Mouse (Mus musculus): ENCODE results near the gene Slc2a9. TPM values are rescaled to one million over a fixed set of nuclear protein-coding genes. Genes with fewer than 3 reads are reported as not detected.
"Not testable (repeated sequence)": the region's sequence is repeated elsewhere in the genome, so short reads cannot be mapped to it uniquely, and the experiment has no call there.

The Slc2a9 gene
- total RNA-seq, 2 experiments from 2014 or later: 1.1 to 1.6 TPM

DNA sequence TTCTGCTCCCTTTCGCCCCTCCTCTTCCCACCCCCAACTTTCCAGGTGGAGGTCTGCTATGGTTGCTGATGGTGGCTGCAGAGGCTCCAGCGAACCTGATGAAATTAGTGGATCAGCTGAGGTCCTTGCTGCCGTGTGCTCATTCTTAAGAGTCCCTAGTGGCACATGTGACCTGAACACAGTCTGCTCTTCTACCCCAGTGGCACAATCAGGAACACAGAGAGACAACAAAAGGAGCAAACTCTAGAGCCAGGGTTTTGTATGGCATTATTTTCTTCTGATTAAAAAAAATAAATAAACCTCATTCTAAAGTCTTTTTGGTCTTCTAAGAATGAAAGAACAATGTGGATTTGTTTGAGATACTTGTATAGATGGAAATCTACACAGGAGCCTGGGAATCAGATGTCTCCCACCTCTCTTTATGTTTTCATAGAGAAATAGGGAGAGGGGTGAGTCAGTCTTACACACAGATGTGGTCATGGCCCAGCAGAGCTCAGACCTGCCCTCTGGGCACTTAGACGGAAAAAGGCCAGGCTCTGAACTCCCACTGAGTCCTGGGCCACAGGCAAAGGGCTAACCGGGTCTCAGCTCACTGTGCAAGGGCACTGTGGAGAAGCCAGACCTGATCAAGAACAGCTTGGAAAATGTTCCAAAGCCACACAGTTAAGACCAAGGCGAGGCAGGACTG is 1.9 kb upstream of the Slc2a9 start:
- no peak for DNase-seq (ENCODE audit: low spot score)
- intact Hi-C loops (cut with DNase I): no loop called here

DNA sequence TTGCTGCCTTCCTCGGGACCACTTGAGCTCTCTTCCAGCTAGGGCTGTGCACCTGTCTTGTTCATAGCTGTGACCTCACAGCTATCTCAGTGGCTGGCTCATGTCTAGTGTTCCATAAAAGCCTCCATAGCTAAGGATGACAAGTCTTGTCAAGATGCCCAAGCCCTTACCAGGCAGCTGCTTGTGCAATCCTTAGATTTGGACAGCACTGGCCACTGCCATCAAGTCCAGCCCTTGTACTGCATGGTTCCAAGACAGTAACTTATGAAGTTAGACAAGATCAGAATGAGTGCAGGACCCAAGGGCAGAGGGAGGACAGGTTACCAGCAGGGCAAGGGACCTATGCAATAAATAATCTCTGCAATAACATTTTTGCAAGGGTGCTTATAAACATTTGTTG is 1.2 kb upstream of the Slc2a9 start:
- no peak for DNase-seq (ENCODE audit: low spot score)

GRCm38 (mm10) chr5:38500043-38500442 is 2.9 kb downstream of the Slc2a9 start:
- intact Hi-C loops (cut with DNase I): no loop called here
- DNase-seq (ENCODE audit: low spot score): no peak

More for the DNA sequence above, 1.2 kb upstream of the Slc2a9 start:
- intact Hi-C loops (cut with DNase I): no loop called here

GRCm38 (mm10) chr5:38499316-38499811 is 3.6 kb downstream of the Slc2a9 start:
- no peak for DNase-seq (ENCODE audit: low spot score)
- intact Hi-C loops (cut with DNase I): no loop called here

DNA sequence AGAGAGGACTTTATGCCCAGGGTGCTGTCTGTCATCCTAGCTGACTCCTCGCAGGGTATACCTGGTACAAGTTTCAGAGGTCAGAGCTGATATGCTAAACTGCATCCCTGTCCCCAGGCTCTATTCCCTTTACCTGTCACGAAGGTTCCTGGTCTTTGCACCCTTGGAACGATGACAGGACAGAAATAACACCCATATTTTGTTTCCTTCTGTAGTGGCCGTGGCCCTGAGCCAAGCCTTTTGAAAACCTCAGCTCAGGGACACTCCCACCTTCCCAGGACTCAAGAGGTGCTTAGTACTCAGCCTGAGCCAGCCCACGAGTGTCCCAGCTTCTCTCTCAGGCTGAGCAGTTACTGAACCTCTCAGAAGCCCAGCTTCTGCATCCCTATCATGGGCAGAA is 4.5 kb downstream of the Slc2a9 start:
- DNase-seq (ENCODE audit: low spot score): no peak
- intact Hi-C loops (cut with DNase I): no loop called here

DNA sequence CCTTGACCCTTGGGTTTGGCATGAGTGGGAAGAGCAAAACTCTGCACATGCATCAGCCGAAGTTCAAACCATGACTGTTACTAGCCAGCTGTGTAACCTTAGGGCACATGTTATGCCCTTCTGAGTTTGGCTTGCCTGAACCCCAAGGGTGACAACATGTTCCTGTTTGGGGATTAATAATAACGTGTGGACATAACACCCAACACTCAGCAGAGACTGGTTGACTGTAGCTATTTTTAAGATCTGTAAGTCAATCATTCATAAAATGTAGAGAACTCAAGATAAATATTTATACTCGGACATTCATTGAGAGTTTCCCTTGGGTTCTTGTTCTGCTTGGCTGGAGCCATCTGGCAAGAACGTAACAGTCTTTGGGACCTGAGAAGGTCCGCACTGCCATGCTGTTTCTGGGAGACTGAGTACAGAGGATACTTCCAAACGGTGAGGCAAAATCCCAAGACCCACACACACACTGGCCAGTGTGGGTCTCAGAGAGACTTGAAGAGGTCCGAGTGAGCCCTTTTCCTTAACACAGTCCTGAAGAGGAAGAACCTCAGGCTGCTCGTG is 6.4 kb downstream of the Slc2a9 start:
- intact Hi-C loops (cut with DNase I): no loop called here

GRCm38 (mm10) chr5:38493890-38494289 is 9.1 kb downstream of the Slc2a9 start:
- intact Hi-C loops (cut with DNase I): no loop called here

More for the DNA sequence above, 6.4 kb downstream of the Slc2a9 start:
- DNase-seq (ENCODE audit: low spot score): no peak

GRCm38 (mm10) chr5:38491763-38492162 is 11.2 kb downstream of the Slc2a9 start:
- no peak for DNase-seq (ENCODE audit: low spot score)
- intact Hi-C loops (cut with DNase I): no loop called here

More at GRCm38 (mm10) chr5:38493890-38494289, 9.1 kb downstream of the Slc2a9 start:
- DNase-seq (ENCODE audit: low spot score): no peak

DNA sequence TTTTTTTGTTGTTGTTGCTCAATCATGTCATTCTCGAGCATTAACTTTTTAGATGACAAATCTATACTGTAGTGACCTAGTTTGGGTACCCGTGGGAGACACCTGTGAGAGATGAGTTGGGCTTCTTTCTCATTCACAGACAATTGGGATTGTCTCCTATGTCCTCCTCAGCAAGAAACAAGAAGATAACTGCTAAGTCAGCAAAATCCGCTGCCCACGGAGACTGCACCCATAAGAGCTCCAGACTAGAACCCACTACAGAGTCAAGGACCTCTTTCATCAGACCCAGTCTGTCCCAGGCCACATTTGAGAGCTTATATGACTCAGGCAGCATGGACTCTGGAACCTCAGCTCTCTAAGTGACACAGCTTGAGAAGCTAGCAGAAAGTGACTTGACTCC is 13.2 kb downstream of the Slc2a9 start:
- no peak for DNase-seq (ENCODE audit: low spot score)
- intact Hi-C loops (cut with DNase I): no loop called here

GRCm38 (mm10) chr5:38488673-38489615 is 14.0 kb downstream of the Slc2a9 start:
- intact Hi-C loops (cut with DNase I): no loop called here

GRCm38 (mm10) chr5:38488026-38488425 is 14.9 kb downstream of the Slc2a9 start:
- DNase-seq (ENCODE audit: low spot score): no peak
- intact Hi-C loops (cut with DNase I): no loop called here

More at GRCm38 (mm10) chr5:38488673-38489615, 14.0 kb downstream of the Slc2a9 start:
- no peak for DNase-seq (ENCODE audit: low spot score)

GRCm38 (mm10) chr5:38487247-38487646 is 15.7 kb downstream of the Slc2a9 start:
- intact Hi-C loops (cut with DNase I): no loop called here

DNA sequence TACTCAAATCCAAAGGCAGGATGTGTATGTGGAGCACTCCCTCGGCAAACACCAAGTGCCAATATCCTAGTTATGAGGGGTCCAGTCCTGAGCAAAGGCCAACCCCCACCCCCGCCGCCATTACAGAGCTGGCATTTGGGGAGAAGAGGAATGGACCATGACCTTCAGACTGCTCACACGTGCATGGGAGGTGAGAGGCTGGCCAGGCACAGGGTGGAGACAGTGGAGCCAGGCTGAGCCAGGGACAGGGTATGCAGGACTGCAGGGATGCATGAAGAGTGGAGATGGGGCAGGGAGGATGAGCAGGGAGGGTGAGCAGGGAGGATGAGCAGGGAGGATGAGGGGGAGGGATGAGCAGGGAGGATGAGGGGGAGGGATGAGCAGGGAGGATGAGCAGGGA is 17.0 kb downstream of the Slc2a9 start:
- intact Hi-C loops (cut with DNase I): no loop called here
- no peak for DNase-seq (ENCODE audit: low spot score)

More at GRCm38 (mm10) chr5:38487247-38487646, 15.7 kb downstream of the Slc2a9 start:
- DNase-seq (ENCODE audit: low spot score): no peak

GRCm38 (mm10) chr5:38483518-38484110 is 19.3 kb downstream of the Slc2a9 start:
- no peak for DNase-seq (ENCODE audit: low spot score)
- intact Hi-C loops (cut with DNase I): loop anchor here (5.0 kb wide), 1 partner anchor 79 kb away; the partner anchor contains the start of gene Wdr1

DNA sequence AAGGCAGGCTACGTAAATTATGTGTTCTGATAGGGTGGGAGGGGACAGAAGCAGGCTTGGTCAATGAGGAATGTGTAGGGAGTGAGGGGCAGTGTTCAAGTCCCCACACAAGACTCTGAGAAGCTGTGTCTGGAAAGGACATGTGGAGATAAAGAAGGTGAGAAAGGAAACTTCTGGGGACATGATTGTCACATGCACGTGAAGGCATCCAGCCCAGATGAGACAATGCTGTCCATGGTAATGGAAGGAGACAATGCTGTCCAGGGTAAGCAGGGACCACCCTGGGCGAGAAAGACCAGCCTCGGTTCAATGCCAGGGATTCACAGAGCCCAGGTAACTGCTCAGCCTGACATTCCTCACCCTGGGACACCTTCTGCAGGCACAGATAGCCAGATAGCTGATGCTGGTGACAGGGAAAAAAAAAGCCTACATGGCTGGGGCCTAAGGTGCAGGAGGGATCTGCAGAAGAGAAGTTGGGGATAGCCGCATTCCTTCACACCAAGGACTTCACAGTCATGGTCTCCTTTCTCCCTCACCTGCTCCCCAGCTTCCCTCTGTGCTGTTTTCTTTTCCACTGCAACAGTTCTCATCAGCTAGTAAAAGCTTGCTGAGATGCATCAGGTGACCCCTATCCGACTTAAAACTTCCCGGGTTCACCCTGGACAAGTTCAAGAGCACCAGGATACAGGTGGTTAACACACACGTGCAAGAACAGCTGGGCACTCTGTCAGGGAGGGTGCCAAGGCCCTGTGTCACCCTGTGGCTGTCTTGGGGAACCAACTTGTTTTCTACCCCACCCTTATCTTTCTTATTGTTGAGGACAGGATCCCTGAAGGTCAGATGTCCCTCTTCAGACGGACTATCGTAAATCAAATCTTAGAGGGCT is 21.9 kb downstream of the Slc2a9 start:
- intact Hi-C loops (cut with DNase I): loop anchor here (5.0 kb wide), 1 partner anchor 81 kb away; the partner anchor contains the start of gene Wdr1
- DNase-seq (ENCODE audit: low spot score): no peak

- DNase-seq (ENCODE audit: low spot score): peak; percentile 45
- intact Hi-C loops (cut with DNase I): loop anchor here (2.0 to 5.0 kb wide), 2 partner anchors 82 to 173 kb away; partner anchors contain the start of gene Wdr1
Observed at GRCm38 (mm10) chr5:38479908-38480725, 22.8 kb downstream of the Slc2a9 start.

- intact Hi-C loops (cut with DNase I): loop anchor here (2.0 kb wide), 1 partner anchor 173 kb away; no protein-coding TSS in a partner anchor
- not testable (repeated sequence) for DNase-seq (ENCODE audit: low spot score)
Observed at GRCm38 (mm10) chr5:38479545-38479907, 23.4 kb downstream of the Slc2a9 start.

GRCm38 (mm10) chr5:38479027-38479426 is 23.9 kb downstream of the Slc2a9 start:
- intact Hi-C loops (cut with DNase I): loop anchor here (2.0 kb wide), 1 partner anchor 172 kb away; no protein-coding TSS in a partner anchor
- DNase-seq (ENCODE audit: low spot score): no peak
